Mouse (Mus musculus): ENCODE measurements around the gene Mid1. TPM values are rescaled to one million over a fixed set of nuclear protein-coding genes. Genes with fewer than 3 reads are reported as not detected.
"Not testable (repeated sequence)": the region's sequence is repeated elsewhere in the genome, so short reads cannot be mapped to it uniquely, and the experiment has no call there.

The Mid1 gene
- total RNA-seq, 2 experiments from 2014 or later: 7.7 to 28.8 TPM

- peak in 1 of 2 experiments; percentile 21 for DNase-seq (ENCODE audit: extremely low spot score in 1 of 2, low spot score in 1 of 2)
These were observed 298.6 kb downstream of the Mid1 start for GRCm38 (mm10) chrX:169983401-169984165.

- DNase-seq (ENCODE audit: extremely low spot score in 1 of 2, low spot score in 1 of 2): peak in 1 of 2 experiments; percentile 9
These were observed 299.3 kb downstream of the Mid1 start for GRCm38 (mm10) chrX:169984331-169984730.

- DNase-seq (ENCODE audit: extremely low spot score in 1 of 2, low spot score in 1 of 2): peak in 1 of 2 experiments; percentile 42
These were observed 299.9 kb downstream of the Mid1 start for GRCm38 (mm10) chrX:169984853-169985252.

- peak in 1 of 2 experiments; percentile 43 for DNase-seq (ENCODE audit: extremely low spot score in 1 of 2, low spot score in 1 of 2)
These were observed 300.8 kb downstream of the Mid1 start for GRCm38 (mm10) chrX:169985796-169986195.

- peak; percentile 77 to 97 for DNase-seq (ENCODE audit: extremely low spot score in 1 of 2, low spot score in 1 of 2)
These were observed 301.7 kb downstream of the Mid1 start for GRCm38 (mm10) chrX:169986519-169987367.

GRCm38 (mm10) chrX:169987368-169987837 is 302.4 kb downstream of the Mid1 start:
- peak; percentile 56 to 73 for DNase-seq (ENCODE audit: extremely low spot score in 1 of 2, low spot score in 1 of 2)

- peak in 1 of 2 experiments; percentile 65 for DNase-seq (ENCODE audit: extremely low spot score in 1 of 2, low spot score in 1 of 2)
These were observed 303.7 kb downstream of the Mid1 start for GRCm38 (mm10) chrX:169988571-169989218.

- DNase-seq (ENCODE audit: extremely low spot score in 1 of 2, low spot score in 1 of 2): not testable (repeated sequence)
These were observed 304.2 kb downstream of the Mid1 start for GRCm38 (mm10) chrX:169989219-169989595.

- peak; percentile 90 to 92 for DNase-seq (ENCODE audit: extremely low spot score in 1 of 2, low spot score in 1 of 2)
These were observed 305.0 kb downstream of the Mid1 start for GRCm38 (mm10) chrX:169989691-169990631.

GRCm38 (mm10) chrX:169991128-169991873 is 306.3 kb downstream of the Mid1 start:
- DNase-seq (ENCODE audit: extremely low spot score in 1 of 2, low spot score in 1 of 2): peak; percentile 77 to 100

- DNase-seq (ENCODE audit: extremely low spot score in 1 of 2, low spot score in 1 of 2): peak in 1 of 2 experiments; percentile 24
These were observed 307.3 kb downstream of the Mid1 start for GRCm38 (mm10) chrX:169992086-169992930.

GRCm38 (mm10) chrX:169992951-169993547 is 308.1 kb downstream of the Mid1 start:
- peak in 1 of 2 experiments; percentile 28 for DNase-seq (ENCODE audit: extremely low spot score in 1 of 2, low spot score in 1 of 2)

- peak in 1 of 2 experiments; percentile 63 for DNase-seq (ENCODE audit: extremely low spot score in 1 of 2, low spot score in 1 of 2)
These were observed 309.2 kb downstream of the Mid1 start for GRCm38 (mm10) chrX:169994011-169994865.

GRCm38 (mm10) chrX:169994866-169995711 is 310.1 kb downstream of the Mid1 start:
- peak in 1 of 2 experiments; percentile 26 for DNase-seq (ENCODE audit: extremely low spot score in 1 of 2, low spot score in 1 of 2)

- DNase-seq (ENCODE audit: extremely low spot score in 1 of 2, low spot score in 1 of 2): peak in 1 of 2 experiments; percentile 55
These were observed 311.0 kb downstream of the Mid1 start for GRCm38 (mm10) chrX:169995909-169996521.
